Mouse (Mus musculus) stomach, embryonic 14.5 days (tissue): ENCODE measurements around the gene Nde1. TPM values are rescaled to one million over a fixed set of nuclear protein-coding genes. Genes with fewer than 3 reads are reported as not detected.

Experiments
- ATAC-seq: fragments of 200-750 bp; cut with Nextera tagmentation; 2 replicates; pipeline ENCODE4 v1.8.0; 2017; ENCODE audit warnings: low read depth, moderate TSS enrichment; ENCODE audit not compliant: insufficient number of reproducible peaks, insufficient read depth, low FRiP score
- H3K27ac ChIP-seq: fragments of 300-500 bp; sonication (generic); 2 replicates; pipeline ENCODE4 v1.5.1; 2014; ENCODE audit warnings: mild to moderate bottlenecking, low read length, moderate library complexity, mixed read lengths
- H3K27me3 ChIP-seq: fragments of 300-500 bp; sonication (generic); 2 replicates; pipeline ENCODE4 v1.6.1; 2014; ENCODE audit warnings: low read length, control low read depth, mixed read lengths; ENCODE audit not compliant: control insufficient read depth, insufficient read depth
- H3K36me3 ChIP-seq: fragments of 300-500 bp; sonication (generic); 2 replicates; pipeline ENCODE4 v1.6.1; 2014; ENCODE audit warnings: mild to moderate bottlenecking, control low read depth, low read length, moderate library complexity, mixed read lengths; ENCODE audit not compliant: control insufficient read depth, insufficient read depth
- H3K4me1 ChIP-seq: fragments of 300-500 bp; sonication (generic); 2 replicates; pipeline ENCODE4 v1.6.1; 2014; ENCODE audit warnings: low read length, control low read depth, mixed read lengths; ENCODE audit not compliant: control insufficient read depth, insufficient read depth
- H3K4me2 ChIP-seq: fragments of 300-500 bp; sonication (generic); replicated peaks from 2 replicates; pipeline ENCODE4 v1.6.1; 2014; ENCODE audit warnings: low read depth, low read length, control low read depth
- H3K4me3 ChIP-seq: fragments of 300-500 bp; sonication (generic); 2 replicates; pipeline ENCODE4 v1.5.1; 2014; ENCODE audit warnings: low read depth, low read length, control low read depth
- H3K9ac ChIP-seq: fragments of 300-500 bp; sonication (generic); replicated peaks from 2 replicates; pipeline ENCODE4 v1.6.1; 2014; ENCODE audit warnings: low read depth, mild to moderate bottlenecking, control low read depth, low read length, moderate library complexity, mixed read lengths
- H3K9me3 ChIP-seq: fragments of 300-500 bp; sonication (generic); 2 replicates; pipeline ENCODE4 v1.6.1; 2016; ENCODE audit warnings: low read depth, low read length, control low read depth; ENCODE audit not compliant: control insufficient read depth
- WGBS: fragments of 180-500 bp; shearing (Covaris S2); extraction: QIAGEN DNeasy Blood & Tissue Kit; methylation state at CpG from one replicate; pipeline ENCODE4 v1.1.7; 2014; 5-methylcytosine and 5-hydroxymethylcytosine counted together
- polyA plus RNA-seq: library from polyadenylated mRNA; unstranded; fragments of >200 nt; fragmentation: Nextera tagmentation; extraction: Ambion mirVana; gene quantifications from 2 replicates; pipeline ENCODE4 v1.2.1, GENCODE M21; 2014

The Nde1 gene
- polyA plus RNA-seq, result 103 and 111 TPM in 2 replicates

DNA sequence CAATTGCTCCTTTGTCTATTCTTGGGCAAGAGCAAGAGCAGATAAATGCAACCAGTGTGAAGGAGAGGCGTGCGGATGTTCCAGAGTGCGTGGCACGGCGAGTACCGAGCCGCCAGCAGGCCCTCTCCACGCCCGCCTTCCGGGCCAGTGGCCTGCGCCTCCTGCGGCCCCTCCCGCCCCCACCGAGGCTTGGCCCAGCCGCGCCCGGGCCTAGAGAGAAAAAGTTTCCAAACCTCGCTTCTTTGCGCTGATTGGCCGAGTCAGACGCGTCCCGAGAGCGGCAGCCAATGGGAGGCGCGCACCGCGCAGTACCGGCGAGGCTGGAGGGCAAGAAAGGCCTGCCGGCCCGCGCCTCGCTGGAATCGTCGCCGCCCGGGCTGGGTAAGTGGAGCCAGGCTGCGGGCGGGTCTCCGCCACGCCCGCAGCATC lies at the start of gene Nde1, which contains the start of gene Marf1:
TSS of gene Nde1 (plus strand) at position 288 of the 429 bp plus-strand sequence.
TSS of gene Marf1 (minus strand) at position 364 of the 429 bp plus-strand sequence.
- Histone ChIP-seq H3K9ac (peak within 1 kb of the TSS; percentile 77), H3K4me1 (peaks cover 16% of the 10 kb centered on the region), H3K27me3 (no peaks in the 10 kb centered on the region), H3K36me3 (no peaks in the 10 kb centered on the region), H3K4me3 (peak within 1 kb of the TSS; percentile 80), H3K4me2 (peak within 1 kb of the TSS; percentile 67), H3K27ac (peak within 1 kb of the TSS; percentile 85), H3K9me3 (no peaks in the 10 kb centered on the region)
- ATAC-seq, result peak; percentile 90
- WGBS, result under 1% methylated on average over 39 of the region's 43 CpGs

DNA sequence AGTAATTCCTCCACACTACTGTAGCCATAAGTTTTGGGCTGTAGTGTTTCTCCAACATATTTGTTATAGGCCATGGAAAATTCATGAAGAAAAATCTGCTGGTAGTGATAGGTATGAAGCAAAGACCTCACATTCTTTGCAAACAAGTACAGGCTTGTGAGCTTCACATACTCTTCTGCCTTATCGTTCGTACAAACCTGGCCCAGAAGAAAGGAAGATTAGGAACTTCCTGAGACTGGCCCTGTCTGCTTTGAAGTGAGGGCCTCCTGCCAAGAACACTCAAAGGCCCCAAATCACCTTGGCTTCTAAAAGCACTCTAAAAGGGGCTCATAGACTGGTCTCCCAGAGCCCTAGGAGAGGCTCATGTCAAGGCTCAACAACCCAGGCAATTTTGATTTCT lies 45.8 kb upstream of the Nde1 start:
- Histone ChIP-seq H3K27ac (no peak overlapping the region), H3K9me3 (no peaks in the 10 kb centered on the region), H3K36me3 (peaks cover 41% of the 10 kb centered on the region), H3K4me2 (no peak overlapping the region), H3K27me3 (no peaks in the 10 kb centered on the region), H3K4me3 (no peak overlapping the region), H3K9ac (no peak overlapping the region), H3K4me1 (no peaks in the 10 kb centered on the region)
- ATAC-seq, result no peak
- WGBS, result 69% methylated on average over 2 of the region's 2 CpGs

DNA sequence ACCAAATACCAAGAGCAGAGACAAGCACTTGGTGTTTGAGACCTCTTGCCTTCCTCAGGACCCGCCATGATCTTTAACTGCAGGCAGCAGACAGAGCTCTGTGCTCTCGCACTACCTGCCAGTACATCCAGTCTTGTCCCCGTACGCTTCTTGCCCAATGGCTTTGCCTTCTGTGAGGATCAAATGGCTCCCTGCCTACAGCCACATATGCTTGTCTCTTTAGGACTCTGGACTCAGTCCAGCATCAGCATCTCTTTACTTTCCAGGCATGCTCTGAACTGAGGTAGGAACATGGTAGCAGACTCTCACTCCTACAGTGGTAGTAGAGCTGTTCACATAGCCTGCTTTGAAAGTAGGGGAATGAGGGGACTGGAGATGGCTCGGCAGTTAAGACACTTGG lies 42.1 kb upstream of the Nde1 start:
- no peak overlapping the region for H3K4me3 ChIP-seq
- ATAC-seq, result no peak
- H3K4me1 ChIP-seq, result no peaks in the 10 kb centered on the region
- H3K9ac ChIP-seq, result no peak overlapping the region
- WGBS, result 97% methylated on average over 5 of the region's 5 CpGs
- H3K27me3 ChIP-seq, result no peaks in the 10 kb centered on the region
- H3K9me3 ChIP-seq, result no peaks in the 10 kb centered on the region
- no peak overlapping the region for H3K27ac ChIP-seq
- H3K36me3 ChIP-seq, result peaks cover 51% of the 10 kb centered on the region
- no peak overlapping the region for H3K4me2 ChIP-seq

DNA sequence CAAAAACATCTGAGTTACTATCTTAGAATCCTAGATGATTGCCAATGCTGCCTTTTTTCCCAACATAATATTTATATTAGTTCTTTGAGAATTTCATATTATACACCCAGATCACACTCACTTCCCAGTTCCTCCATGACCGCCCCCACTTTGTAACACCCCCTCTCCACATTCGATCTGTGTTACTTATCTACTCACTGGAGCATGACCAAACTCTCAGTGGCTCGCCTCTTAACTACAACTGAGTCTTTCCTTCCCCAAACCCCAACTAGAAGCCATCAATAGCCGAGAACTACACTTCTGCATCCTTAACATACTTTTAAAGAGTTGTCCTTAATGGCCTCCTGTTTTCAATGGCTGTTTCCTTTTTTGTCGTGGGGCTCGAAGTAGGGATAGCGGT lies 41.5 kb upstream of the Nde1 start:
- 93% methylated on average over 7 of the region's 7 CpGs for WGBS
- Histone ChIP-seq H3K36me3 (peaks cover 51% of the 10 kb centered on the region), H3K4me2 (no peak overlapping the region), H3K27ac (no peak overlapping the region), H3K9ac (no peak overlapping the region), H3K4me3 (no peak overlapping the region), H3K9me3 (no peaks in the 10 kb centered on the region), H3K4me1 (no peaks in the 10 kb centered on the region), H3K27me3 (no peaks in the 10 kb centered on the region)
- ATAC-seq, result no peak

DNA sequence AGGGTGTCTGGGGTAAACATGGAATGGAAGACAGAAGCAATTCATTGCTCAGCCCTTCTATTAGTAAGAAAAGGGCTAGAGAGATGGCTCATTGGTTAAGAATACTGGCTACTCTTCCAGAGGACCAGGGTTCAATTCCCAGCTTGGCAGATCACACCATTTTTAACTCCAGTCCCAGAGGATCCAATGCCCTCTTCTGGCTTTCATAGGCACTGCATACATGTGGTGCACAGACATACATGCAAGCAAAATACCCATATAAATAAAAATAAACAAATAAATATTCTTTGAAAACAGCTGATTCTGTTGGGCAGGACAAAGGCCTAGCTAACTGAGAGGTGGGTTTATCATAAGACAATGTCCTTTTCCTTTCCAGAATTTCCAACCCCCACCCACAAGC lies 40.5 kb upstream of the Nde1 start:
- Histone ChIP-seq H3K27ac (no peak overlapping the region), H3K9ac (no peak overlapping the region), H3K4me1 (no peaks in the 10 kb centered on the region), H3K36me3 (peaks cover 50% of the 10 kb centered on the region), H3K4me3 (no peak overlapping the region), H3K27me3 (no peaks in the 10 kb centered on the region), H3K9me3 (no peaks in the 10 kb centered on the region), H3K4me2 (no peak overlapping the region)
- no peak for ATAC-seq

DNA sequence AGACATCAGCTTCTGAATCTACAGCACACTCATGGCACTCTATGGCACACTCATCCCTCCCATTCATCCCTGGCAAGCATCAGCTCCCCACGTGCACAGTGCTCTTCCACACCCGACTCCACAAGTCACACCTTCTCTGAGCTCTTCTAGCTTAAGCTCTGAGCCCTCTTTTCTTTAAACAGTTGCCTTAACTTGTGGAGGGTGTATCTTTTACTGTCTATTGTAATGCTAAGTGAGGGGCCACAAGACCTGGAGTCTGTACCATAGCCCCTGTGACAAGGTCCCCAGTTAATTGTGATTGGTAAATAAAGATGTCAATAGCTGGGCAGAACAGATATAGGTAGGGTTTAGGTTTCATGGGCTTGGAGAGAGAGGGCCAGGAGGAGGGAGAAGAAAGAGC lies 39.2 kb upstream of the Nde1 start:
- H3K9ac ChIP-seq, result no peak overlapping the region
- peaks cover 59% of the 10 kb centered on the region for H3K36me3 ChIP-seq
- H3K27ac ChIP-seq, result no peak overlapping the region
- no peak overlapping the region for H3K4me2 ChIP-seq
- H3K4me3 ChIP-seq, result no peak overlapping the region
- WGBS, result 80% methylated on average over 2 of the region's 2 CpGs
- no peaks in the 10 kb centered on the region for H3K4me1 ChIP-seq
- ATAC-seq, result no peak
- H3K27me3 ChIP-seq, result no peaks in the 10 kb centered on the region
- no peaks in the 10 kb centered on the region for H3K9me3 ChIP-seq

DNA sequence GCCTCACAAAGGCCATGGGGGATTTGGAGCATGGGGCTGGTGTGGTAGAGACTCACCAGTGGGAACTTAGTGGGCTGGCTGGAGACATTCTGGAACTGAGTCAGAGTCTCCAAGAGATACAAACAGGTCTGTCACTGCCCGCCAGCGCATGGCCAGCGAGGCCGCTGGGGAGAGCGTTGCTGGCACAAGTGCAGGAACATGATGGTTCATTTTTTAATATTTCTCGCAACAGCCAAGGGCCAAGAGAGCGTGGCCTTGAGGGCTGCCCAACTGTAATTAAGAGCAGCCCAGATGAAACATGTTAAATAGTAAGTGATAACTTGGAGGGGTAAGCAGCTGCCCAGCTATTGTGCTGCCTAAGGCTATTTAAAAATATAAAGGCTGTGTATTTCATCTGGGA lies 38.4 kb upstream of the Nde1 start:
- no peak overlapping the region for H3K4me2 ChIP-seq
- 95% methylated on average over 7 of the region's 7 CpGs for WGBS
- no peaks in the 10 kb centered on the region for H3K27me3 ChIP-seq
- no peaks in the 10 kb centered on the region for H3K9me3 ChIP-seq
- no peaks in the 10 kb centered on the region for H3K4me1 ChIP-seq
- no peak overlapping the region for H3K9ac ChIP-seq
- ATAC-seq, result no peak
- no peak overlapping the region for H3K4me3 ChIP-seq
- H3K27ac ChIP-seq, result no peak overlapping the region
- peaks cover 65% of the 10 kb centered on the region for H3K36me3 ChIP-seq

DNA sequence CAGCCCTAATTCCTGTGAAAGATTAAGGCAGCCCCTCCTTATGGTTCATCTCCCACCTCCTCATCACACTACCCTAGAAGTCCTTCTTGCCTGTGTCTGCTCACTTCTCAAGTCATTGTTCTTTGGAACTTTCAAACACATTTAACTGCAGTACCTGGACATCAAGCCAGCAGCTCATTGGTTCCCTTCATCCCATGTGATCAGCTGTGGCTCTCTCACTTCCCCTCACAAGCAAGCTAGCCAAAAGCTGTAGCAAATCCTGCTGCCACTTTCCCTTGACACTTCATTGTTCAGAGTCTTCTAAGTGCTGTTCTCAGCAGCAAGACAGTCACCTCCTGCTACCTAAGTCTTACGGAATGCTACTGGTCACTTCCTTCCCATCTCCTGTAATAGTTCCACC lies 37.8 kb upstream of the Nde1 start:
- no peaks in the 10 kb centered on the region for H3K9me3 ChIP-seq
- no peak overlapping the region for H3K4me2 ChIP-seq
- peaks cover 68% of the 10 kb centered on the region for H3K36me3 ChIP-seq
- no peak overlapping the region for H3K9ac ChIP-seq
- H3K27ac ChIP-seq, result no peak overlapping the region
- H3K4me3 ChIP-seq, result no peak overlapping the region
- no peaks in the 10 kb centered on the region for H3K27me3 ChIP-seq
- ATAC-seq, result no peak
- H3K4me1 ChIP-seq, result no peaks in the 10 kb centered on the region
- 94% methylated on average over 1 of the region's 1 CpGs for WGBS

DNA sequence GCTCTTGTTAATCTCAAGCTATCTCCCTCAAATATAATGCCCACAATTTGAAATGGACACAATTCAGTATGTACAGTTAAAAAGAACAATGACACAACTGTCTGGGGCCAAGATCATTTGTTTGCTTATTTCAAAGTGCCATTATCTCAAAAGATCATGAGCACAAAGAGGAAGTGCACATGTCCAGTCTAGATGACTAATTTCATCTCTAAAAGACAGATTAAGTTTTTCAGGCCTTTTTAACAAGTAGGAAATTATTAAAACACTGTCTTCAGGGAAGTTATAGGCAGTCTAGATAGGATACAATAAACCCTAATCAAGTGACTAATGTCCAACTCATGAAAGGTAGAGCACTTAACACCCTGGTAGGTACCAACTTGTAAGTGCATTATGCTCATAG lies 34.1 kb upstream of the Nde1 start:
- Histone ChIP-seq H3K27ac (no peak overlapping the region), H3K36me3 (peaks cover 81% of the 10 kb centered on the region), H3K4me2 (no peak overlapping the region), H3K9me3 (no peaks in the 10 kb centered on the region), H3K4me3 (no peak overlapping the region), H3K4me1 (no peaks in the 10 kb centered on the region), H3K27me3 (no peaks in the 10 kb centered on the region), H3K9ac (no peak overlapping the region)
- ATAC-seq, result no peak
